Mouse (Mus musculus): Measurements from ENCODE around the gene Il33.
"Not testable (repeated sequence)": the region's sequence is repeated elsewhere in the genome, so short reads cannot be mapped to it uniquely, and the experiment has no call there.

Gene Il33

GRCm38 (mm10) chr19:29940239-29940638 lies 15.3 kb downstream of the Il33 start:
- DNase-seq, result no peak

GRCm38 (mm10) chr19:29941208-29941607 lies 16.3 kb downstream of the Il33 start:
- DNase-seq, result no peak

DNA sequence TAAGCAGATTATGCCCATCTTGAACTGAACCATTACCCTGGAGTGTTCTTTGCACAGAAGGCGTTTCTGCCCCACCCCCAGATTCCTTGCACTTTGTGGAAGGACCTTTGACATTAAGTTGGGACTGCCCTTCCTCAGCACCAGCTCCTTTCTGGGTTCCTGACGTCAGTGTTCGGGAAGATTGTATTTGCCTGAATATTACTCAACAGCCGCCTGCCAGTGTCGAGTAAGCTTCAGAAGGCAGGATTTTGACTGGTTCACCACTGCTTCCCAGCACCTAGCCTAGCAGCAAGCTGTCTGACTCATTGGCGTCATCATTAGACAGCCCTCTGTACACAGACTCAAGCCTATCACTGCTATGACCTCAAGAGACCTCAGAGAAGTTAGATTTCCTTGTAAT lies 17.4 kb downstream of the Il33 start:
- DNase-seq, result no peak

DNA sequence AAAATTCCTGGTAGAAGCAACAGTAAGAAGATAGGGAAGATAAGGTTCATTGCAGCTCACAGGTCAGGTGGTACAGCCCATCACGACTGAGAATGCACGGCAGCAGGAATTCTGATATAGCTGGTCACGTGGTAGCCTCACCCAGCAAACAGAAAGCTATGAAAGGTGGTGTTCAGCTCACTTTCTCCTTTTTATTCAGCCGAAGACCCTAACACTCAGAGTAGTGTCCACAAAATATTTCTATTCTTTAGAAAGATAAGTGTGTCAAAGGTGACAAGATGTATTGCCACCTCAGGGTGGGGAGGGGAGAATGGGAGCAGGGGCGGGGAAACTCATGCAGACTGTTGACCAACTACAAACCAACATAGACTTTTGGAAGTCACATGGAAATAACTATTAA lies 19.5 kb downstream of the Il33 start:
- no peak for DNase-seq

- DNase-seq, result not testable (repeated sequence)
These were observed 20.0 kb downstream of the Il33 start for GRCm38 (mm10) chr19:29944935-29945334.

DNA sequence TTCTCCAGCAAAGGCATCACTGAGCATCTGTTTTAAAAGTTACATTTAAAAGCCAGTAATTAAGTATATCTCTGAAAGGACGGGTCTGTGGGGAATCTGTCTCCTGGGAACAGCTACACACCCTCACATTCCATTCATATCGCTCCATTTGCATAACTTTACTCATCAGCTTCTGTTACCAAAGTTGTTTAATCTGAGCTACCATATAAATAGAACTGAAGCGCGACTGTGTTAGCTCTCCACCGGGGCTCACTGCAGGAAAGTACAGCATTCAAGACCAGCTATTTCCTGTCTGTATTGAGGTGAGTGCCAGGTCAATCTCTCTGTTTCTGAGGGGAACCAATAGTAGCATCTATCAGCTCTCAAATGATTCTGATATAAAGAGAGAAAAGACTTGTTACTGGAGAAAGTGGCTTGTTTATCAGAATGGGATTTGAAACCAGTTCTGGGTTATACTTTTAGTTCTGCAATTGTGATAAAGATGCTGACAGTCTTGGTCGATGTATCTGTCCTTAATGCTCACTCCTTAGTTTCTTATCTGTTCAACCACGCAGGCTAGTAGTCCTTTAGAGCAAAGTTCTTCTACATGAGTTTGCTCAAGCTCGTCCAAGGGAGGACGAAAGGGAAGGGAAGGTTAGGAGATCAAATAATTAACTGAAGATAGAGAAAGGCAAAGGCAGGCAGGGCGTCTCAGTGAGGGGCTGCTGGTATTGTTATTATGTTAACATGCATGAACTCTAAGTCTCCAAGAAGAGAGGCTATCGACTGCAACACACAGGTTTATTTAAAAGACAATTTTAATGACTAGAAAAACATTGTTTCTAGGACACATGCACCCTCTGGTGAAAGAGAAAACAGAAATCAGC lies 20.9 kb downstream of the Il33 start:
- DNase-seq, result no peak

GRCm38 (mm10) chr19:29946423-29946716 lies 21.5 kb downstream of the Il33 start:
- DNase-seq, result no peak

- DNase-seq, result no peak
These were observed 22.1 kb downstream of the Il33 start for GRCm38 (mm10) chr19:29947056-29947455.

DNA sequence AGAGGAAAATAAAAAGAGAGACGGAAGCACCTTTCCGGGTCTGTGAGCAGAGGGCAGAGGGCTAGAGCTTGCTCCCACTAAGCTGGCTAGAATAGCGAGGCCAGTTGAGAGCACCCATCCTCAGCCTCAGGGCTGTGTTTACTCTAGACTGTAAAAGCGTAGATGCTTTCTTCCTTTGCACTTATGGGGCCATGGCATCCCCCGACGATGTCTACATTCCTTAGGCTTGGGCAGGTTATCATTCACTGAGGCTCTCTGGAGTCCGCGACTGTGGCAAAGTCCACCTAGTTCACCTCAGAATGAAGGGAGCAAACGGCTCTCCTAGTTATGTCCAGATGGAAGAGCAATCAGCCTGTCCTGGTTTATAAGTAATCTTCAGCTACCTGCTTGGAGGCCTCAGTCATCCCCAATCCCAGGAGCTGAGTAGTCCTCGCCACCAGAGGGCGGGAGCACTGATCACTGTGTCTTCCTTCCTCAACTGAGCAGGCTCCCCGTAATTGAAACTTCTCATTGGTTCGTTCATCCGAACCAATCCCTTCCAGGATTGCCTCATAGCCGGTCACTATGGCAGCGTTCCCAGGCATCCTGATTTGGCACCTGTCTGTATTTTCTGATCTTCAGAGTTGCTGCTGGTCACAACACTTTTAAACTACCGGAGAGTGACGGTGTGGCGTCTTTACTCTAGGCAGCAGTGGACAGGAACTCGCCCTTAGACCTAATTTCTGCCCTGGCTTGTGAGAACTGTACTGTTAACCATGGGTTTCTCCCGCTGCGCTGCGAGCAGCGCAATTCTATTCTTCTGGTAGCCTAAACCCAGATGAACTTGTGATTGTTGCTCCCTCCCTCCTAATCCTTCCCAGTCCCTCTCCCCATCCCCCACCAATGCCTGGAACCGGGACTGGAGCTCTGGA lies 23.2 kb downstream of the Il33 start:
- peak; percentile 38 for DNase-seq

DNA sequence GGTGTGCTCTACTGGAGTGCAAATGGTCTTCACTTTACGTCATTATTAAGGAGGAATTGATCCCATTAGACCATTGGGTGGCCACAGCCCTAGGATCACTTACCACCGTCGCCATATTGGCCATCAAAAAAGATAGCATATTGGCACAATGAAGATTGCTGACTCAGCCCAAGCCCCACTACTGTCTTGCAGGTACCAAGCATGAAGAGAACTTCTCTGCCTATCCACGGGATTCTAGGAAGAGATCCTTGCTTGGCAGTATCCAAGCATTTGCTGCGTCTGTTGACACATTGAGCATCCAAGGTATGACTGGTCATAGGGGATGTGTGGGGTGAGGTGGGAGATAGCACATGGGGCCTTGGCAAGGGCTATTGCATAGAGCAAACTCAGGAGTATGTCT lies 27.6 kb downstream of the Il33 start:
- DNase-seq, result no peak

DNA sequence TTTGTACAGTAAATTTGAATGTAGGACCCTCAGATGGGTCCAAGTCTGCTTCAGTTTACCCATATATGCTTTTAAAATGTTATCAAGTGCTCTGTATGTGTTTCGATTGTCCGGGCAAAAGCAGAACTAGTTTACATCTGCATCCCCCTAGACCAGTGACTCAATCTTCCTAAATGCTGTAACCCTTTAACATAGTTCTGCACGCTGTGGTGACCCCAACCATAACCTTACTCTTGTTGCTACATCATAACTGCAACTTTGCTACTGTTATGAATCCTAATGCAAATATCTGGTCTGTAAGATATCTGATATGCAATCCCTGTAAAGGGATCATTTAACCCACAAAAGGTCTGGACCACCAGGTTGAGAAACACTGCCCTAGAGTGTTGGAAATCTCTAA lies 28.9 kb downstream of the Il33 start:
- no peak for DNase-seq

- no peak for DNase-seq
These were observed 30.5 kb downstream of the Il33 start for GRCm38 (mm10) chr19:29955454-29955853.

DNA sequence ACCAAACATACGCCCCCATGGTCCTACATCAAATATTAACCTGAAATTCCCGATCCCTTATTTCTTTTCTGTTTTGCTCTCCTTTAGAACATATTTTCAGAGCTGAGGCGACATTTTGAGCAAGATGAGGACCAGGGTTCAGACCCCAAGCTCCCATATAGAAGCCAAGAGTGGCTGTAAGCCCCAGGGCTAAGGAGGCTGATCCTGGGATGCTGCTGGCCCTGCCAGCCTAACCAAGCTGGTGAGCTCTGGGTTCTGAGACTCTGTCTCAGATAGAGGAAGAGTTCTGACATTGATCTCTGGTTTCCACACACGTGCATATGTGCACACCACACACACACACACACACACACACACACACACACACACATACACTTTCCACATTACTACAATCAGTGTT lies 36.0 kb downstream of the Il33 start:
- no peak for DNase-seq

DNA sequence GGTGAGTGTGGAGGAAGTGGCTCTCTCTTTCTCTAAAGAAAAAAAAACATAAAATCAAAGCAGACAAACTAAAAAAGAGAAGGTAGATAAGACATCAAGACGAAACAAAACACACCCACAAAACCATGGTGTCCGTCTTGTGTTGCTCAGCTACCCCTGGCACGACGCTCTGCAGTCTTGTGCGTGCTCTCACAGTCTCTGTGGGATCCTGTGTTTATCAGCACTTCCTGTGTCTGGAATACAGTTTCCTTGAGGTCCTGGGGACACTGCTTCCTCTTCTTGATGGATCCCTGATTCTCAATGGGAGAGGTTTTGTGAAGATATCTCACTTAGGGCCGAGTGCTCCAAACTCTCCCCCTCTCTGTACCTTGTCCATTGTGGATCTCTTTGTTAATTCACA lies 36.9 kb downstream of the Il33 start:
- no peak for DNase-seq

- no peak for DNase-seq
These were observed 38.7 kb downstream of the Il33 start for GRCm38 (mm10) chr19:29963598-29964092.

DNA sequence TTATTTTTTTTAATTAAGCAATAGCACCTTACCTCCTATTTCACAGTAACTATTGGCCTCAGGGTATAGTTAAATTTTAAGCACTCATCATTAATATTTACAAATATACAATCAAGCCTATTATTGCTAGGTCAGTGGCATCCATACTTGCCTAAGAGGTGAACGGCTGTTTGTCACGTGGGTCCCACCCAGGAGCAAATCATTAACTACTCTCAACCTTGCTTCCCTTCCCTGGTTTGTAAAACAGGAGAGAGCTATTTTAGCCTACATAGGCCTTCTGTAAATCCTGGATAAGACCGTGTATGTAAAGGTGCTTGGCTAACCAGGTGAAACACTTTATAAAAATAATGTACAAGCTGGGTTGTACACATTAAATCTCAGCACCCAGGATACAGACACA lies 43.0 kb downstream of the Il33 start:
- no peak for DNase-seq

DNA sequence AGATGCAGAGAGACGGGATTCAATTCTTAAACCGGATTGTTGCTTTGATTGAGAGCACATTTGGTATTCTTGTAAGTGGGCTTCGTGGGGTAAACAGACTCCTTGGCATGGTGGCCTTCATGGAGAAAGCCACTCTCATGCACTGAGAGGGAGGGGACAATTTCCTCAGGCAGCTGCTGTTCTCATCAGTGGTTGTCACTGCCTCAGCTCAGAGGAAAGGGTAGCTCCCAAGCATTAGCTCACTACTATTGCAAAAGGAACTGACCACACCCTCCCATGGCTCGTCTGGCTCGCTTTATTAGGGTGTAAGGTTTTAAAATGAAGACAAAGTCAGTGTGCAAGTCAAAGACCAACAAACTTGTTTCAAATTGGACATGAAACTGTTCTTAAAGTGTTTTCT lies 48.5 kb downstream of the Il33 start:
- no peak for DNase-seq

GRCm38 (mm10) chr19:29978847-29979246 lies 53.9 kb downstream of the Il33 start:
- peak; percentile 11 for DNase-seq

- DNase-seq, result no peak
These were observed 54.7 kb downstream of the Il33 start for GRCm38 (mm10) chr19:29979452-29980089.

- DNase-seq, result no peak
These were observed 59.5 kb downstream of the Il33 start for GRCm38 (mm10) chr19:29984208-29985005.

DNA sequence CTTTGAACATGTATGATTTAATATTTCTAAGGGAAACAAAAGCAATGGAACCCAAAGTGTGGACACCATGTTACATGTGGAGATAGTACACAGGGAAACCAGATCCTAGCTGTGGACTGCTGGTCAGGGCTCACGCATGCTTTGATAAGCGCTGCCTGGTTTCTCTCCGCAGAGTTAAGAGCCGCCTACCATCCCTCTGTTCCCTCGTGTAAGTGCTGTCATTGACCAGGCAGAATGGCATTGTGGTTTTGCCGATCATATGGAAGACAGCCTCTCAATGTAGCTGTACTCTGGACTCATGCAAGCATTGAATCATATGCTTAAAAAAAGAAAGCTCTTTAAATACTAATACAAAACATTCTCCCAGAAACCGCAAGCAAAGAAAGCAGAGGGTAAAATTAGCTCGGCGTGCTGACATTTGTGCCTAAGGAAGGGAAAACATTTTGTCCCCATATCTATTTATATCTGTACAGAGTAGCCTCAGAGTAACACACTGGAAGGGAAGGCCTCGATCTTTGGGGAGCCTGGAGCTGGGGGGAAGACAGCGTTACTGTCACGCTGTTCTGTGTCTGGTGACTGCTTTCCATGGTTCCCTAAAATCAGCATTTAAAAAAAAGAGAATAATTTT lies 61.7 kb downstream of the Il33 start:
- DNase-seq, result no peak

All from cerebellum, adult 8-10 months (tissue).